Mouse (Mus musculus): ENCODE measurements around the gene BC035044. TPM values are rescaled to one million over a fixed set of nuclear protein-coding genes. Genes with fewer than 3 reads are reported as not detected.
"Not testable (repeated sequence)": the region's sequence is repeated elsewhere in the genome, so short reads cannot be mapped to it uniquely, and the experiment has no call there.

The BC035044 gene
- total RNA-seq, 2 experiments from 2014 or later = 0.21 TPM; not detected in 1

DNA sequence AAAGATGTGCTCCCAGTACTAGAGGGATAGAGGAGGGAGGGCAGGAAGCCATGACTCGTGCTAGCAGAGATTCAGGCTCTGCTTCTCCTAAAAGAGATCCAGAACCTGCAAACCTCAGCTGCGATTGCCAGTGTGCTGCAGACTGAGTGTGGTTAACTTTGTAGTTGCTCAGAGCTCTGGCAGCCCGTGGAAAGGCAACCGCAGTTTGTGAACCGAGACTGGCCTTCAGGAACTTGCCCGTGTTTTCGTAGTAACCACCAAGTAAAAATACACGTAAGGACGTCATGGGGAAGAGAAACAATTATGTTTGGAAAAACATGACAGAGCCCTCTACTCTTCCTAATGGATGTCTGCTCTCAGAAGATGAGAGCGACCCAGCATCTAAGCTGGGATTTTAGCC, 57.9 kb downstream of the BC035044 start:
- DNase-seq = no peak

DNA sequence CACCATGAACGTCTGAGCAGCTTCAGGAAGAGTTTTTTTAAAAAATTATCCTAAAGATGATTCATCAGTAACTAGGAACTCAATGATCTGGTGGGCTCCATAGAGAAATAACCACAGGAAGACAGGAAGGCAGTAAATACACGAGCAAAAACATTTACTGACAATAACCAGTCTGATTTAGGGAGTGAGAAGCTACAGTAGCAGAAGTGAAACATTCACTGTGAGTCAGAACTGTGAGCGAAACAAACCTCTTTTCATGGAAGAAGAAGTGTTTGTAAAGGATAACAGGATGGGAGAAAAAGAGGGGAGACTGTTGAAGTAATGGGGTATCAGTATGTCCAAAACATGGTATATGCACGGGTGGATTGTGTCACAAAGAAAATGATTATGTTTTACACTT, 61.1 kb downstream of the BC035044 start:
- no peak for DNase-seq

DNA sequence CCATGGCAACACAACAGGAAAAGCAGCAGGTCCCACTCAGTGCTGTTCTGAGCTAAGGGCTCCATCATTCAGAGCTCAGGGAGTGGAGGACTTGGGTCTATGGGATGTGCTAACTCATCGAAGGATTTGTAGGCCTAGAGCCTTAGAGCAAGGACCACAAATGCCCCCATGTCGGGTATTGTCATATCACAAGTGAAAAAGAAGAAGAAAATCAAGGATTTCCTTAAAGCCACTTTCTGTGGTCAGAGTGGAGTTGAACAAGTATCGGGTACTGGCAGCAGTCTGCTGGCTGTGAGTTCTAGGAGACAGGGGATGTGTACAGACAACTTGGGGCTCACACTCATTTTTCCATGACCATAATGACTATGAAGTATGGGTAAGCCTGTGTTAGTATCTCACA, 64.1 kb downstream of the BC035044 start:
- DNase-seq = no peak

DNA sequence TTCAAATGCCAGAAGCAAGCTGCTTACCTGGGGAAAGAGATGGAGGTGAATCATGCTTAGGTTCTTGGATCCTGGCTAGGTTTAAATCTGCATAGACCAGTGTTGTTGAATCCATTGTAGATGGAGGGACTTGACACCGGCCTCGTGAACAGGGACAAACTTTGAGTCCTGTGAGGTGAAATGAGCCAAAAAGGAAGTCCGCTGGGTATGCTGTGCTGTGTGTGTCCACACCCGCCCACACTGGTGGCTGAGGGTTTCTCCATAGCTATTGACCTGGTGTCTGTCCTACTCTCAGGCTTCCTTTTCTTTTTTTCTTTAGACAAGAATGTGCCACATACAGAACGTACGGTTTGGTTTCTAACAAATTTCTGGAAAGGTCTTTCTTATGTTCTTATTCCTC, 64.8 kb downstream of the BC035044 start, which contains the start of the genes Gm44511 and Klrb1b:
Gm44511 (minus strand) TSS at position 184 of the 400 bp plus-strand sequence.
Klrb1b (minus strand) TSS at position 200 of the 400 bp plus-strand sequence.
- no peak for DNase-seq

DNA sequence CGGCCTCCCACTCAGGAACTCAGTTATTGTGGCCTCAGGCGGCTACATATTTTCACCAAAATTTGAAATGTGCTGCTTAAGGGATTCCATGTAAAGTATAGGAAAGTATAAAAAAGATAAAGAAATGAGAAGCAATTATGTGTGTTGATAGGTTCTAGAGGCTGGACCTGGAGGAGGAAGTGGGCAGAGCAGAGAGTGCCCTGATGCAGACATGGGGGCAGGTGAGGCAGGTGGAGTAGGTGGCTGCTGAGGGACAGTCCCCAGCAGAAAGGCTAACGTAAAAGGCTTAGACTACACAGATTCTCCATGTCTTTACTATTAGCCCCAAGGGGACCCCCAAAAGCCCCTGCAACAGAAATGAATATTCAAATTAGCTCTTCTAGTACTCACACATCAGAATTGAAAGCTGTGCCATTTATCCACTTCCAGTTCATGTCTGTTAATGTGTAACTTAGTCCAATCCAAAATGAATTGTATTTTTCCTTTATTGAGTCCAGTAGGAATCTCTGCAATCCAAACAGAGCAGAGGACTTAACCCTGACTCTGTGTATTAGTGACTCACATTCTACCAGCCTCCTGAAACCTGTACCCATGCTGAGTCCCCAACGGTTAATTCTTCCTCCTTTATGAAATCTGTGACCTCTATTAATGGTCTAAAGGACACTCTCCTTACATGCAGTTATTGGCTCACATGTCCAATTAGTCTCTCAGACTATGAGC, 72.7 kb downstream of the BC035044 start:
- DNase-seq = no peak

DNA sequence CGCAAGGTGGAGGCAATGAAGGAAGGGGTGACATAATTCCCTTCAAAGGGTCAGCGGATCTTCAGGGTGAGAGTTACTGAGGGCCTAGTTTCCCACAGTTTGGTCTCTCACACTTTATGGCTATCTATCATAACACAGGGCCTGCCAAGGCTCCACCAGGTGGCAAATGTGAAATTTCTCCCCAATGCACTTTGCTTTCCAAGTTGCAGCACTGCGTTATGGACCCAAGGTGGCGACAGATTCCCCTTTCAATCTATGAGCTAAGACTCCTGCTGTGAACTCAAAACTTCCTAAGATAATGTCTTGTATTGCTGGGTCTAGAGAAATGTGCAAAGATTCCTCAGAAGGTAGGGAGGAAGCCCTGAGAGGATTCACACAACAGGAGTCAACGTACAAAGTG, 82.4 kb downstream of the BC035044 start:
- DNase-seq = peak; percentile 31

DNA sequence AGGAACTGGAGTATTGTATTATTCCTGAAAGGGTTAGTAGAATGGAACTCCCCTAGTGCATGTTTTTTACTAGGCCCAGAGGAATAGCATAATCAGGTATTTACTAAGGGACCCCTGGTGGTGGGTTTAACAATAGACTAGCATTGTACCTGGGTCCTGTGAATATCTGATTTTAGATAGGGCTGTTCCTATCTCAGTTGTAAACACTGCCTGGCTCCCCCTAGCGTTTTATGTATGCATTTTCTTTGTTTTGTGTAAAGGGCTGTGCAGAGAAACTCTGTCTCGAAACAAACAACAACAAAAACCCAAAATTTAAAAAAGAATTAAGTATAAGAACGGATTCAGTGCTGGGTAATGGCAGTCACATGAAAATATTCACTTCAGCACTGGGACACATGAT, 83.9 kb downstream of the BC035044 start:
- DNase-seq = no peak

DNA sequence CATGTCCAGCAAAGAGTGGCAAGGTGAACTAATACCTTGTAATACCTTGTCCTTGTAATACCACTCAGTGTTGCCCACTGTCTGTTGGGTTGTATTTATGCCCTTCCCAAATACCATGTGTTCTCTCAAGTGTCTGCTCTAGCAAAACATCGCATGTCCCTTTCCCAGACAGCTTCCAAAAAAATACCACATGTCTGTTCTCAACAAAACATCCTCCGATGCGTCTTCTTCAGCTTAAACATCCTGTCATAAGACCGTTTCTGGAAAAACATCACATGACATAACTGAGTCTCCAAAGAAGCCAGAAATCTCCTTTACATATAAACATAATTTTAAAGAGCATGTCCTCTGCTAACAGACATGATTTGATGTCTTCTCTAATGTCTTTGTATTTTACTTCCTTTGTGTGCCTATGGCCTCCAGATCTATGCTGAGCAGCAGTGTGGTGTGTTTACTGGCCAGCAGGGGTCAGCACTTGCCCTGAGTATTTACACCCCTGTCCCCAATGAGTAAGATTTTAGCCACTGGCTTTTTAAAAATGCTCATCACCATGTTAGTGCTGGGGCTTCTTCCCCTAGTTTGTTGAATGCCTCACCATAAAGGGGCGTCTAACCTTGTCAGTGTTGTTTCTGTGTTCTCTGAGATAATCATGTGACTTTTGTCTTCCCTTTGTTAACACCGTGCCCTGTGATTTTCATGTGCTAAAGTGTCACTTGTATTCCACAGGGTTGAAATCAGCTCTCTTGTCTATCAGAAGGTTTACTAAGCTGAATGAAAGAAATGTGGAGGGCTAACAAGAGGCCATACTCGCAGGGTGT, 85.9 kb downstream of the BC035044 start:
- peak; percentile 70 for DNase-seq

DNA sequence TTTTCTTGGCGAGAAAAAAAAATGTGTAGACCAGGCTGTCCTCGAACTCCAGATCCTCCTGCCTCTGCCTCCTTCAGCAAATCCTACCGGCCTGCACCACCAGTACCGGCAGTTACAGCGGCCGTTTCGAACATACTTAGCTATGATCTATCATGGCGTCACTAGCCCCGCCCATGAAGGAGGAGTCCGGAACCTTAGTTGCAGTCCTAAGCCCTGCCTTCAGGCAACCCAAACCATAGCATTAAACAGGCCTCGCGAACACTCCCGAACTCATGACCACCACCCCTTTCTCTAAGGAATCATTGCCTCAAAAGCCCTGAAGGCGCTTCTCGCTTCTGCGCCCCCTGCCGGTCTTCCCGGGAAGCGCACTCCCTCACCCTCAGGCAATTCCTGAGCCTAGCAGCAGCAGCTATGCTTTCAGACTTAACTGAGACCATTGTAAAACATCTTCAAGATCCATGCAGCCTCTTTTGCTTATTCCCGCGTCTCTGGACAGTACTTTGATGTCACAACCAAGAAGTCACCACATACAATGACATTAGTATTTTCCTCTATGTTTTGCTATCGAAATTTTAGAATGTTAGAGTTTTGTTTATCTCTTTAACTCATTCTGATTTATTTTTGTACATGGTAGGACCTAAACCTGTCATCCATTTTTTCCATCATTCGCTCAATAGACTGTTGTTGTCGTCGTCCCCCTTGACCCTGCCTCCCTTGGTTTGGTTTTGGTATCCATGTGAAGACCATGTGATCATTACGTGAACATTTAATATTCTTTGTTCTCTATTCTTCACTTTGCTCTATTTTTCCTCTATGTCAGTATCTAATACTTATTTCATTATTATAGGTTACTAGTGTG, 87.7 kb downstream of the BC035044 start:
- peak; percentile 98 for DNase-seq

DNA sequence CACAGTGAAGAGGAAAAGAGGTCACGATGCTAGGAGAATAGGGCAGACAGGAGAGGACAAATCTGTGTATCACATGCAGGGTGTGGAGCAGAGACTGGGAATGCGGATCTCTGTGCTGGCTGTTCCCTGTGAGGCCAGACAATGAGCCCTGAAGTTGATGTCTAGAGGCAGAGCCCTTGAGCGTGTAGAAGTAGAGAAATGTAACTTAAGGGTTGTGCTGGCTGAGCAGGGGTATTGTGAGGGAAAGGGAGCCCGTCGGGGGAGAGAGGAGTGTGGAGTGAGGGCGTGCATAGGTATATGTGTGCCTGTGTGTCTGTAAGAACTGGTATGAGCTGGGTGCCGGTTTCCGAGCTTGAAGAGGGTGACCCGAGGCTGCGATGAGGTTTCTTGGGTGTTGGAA, 88.4 kb downstream of the BC035044 start:
- DNase-seq = no peak

DNA sequence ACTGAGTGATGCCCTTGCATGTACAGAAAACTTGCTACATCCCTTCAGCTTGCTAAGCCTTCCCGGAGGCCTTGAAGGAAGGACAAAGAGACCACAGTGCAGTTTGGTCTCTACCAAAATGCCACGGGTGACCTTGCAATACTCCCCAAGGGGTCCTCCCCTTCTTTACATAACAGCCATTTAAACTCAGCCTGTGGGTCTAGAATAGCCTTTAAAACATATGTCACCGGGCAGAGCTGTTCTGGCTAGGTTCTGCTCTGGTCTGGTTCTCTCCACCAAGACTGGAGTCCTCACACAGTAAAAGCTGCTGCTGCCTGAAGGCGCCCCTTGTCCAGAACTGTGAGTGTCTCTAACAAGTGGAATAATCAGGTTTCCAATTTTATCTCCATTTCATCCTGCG, 90.2 kb downstream of the BC035044 start:
- DNase-seq = not testable (repeated sequence)

DNA sequence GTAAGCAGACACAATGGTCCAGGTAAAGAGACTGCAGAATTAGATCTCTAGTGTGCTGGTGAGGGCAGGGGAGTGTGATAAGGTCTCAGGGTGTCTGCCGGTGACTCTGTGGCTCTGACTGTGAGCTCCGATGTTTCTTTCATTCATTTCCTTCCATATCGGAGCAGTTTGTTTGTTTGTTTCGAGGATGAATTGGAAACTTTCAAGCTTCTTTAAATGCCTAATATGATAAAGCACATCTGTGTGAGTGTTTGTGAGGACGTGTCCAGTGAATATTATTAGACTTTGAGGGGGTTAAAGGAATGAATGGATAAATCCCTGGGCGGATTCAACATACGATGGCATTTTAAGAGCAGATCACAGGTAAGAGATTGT, 91.0 kb downstream of the BC035044 start:
- DNase-seq = no peak

DNA sequence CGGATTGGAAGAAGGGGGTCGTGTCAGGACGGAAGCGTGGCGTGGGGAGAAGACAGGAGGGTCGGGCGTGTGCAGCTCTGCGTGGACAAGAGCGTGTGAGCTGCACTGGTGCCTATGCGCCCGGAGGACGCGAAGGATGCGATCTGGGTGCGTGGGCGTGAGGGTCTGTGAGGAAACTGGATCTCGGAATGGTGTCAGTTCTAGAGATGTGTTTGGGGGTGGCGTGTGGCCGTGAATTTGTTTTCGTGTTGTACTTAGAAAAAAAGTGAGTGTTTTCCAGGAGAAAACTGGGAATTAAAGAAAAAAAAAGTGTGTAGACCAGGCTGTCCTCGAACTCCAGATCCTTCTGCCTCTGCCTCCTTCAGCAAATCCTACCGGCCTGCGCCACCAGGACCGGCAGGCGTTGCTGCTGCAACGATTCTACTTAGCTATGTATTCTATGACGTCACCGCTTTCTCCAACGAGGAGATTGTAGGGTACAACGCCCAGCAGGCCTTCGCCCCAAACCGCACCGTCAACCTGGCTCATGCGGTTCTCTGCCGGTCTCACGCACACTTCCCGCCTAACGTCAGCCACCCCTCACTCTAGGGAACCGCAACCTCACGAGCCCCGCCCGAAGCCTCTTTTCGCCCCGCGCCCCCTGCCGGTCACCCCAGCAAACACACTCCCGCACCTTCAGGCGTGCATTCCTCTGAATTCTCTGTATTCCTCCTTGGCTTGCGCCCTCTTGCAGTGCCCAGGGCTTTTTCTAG, 91.6 kb downstream of the BC035044 start:
- peak; percentile 90 for DNase-seq

Small RNA genes lying within 50 kb of the gene (microRNA-seq; reads per million reads assigned to microRNA genes)
- gene Gm27336 = 0 reads per million in 2 experiments

Other genes starting within 250 kb of the BC035044 start
- not detected for gene Clec2h, start 228.7 kb downstream of the BC035044 start, total RNA-seq (2021)
- gene Klrb1, start 168.1 kb downstream of the BC035044 start, total RNA-seq (2021) = not detected
- gene Klrb1c, start 101.9 kb downstream of the BC035044 start, total RNA-seq (2021) = not detected
- gene Gm44511, start 64.8 kb downstream of the BC035044 start, total RNA-seq (2021) = not detected
- gene Klrb1b, start 64.8 kb downstream of the BC035044 start, total RNA-seq (2021) = not detected
- gene Clec2i, start 3.5 kb downstream of the BC035044 start, total RNA-seq (2021) = not detected
- gene Clec2g, start 43.3 kb upstream of the BC035044 start, total RNA-seq (2021) = 1 to 10 TPM in 1 of 2 experiments, under 1 TPM in 1; 0.63 to 1.5 TPM
- gene Klrb1f, start 154.8 kb upstream of the BC035044 start, total RNA-seq (2021) = not detected
- not detected for gene Clec2e, start 209.8 kb upstream of the BC035044 start, total RNA-seq (2021)